Comparison of ENCODE assay signal across 9 mouse cellular contexts in genomic region chr11:118210962-118211361, GRCm38 (mm10). TPM values are rescaled to one million over a fixed set of nuclear protein-coding genes. Genes with fewer than 3 reads are reported as not detected.
DNase-seq lines count a peak whose midpoint lies in the region; ATAC-seq and TF ChIP-seq lines count a peak whose summit lies in the region.
"Had no signal": no experiment of that assay in that cellular context is flagged by ENCODE, and none has a peak within 500 bp of the region (broad histone marks: within the 10 kb centered on the region; RNA-seq: fewer than 3 reads in every experiment).

No protein-coding gene starts in this region.

- peak overlapping the region; percentile 66 for H3K27ac ChIP-seq in kidney, adult 2 months (ENCODE audit: insufficient read depth, low read depth, low read length)
- H3K27ac ChIP-seq in liver, postnatal 0 days (ENCODE audit: low read depth) = peak overlapping the region; percentile 97
- peak overlapping the region; percentile 87; the same call in 1 of the 2 replicates for H3K27ac ChIP-seq in stomach, embryonic 16.5 days (ENCODE audit: low read length)
- H3K27ac ChIP-seq in forebrain, postnatal 0 days (ENCODE audit: low read depth, low read length) = no peak overlapping the region
- H3K27ac ChIP-seq: liver, embryonic 14.5 days had no signal

- H3K4me3 ChIP-seq in kidney, adult 2 months (ENCODE audit: insufficient read depth, low read depth, low read length) = no peak overlapping the region
- H3K4me3 ChIP-seq in liver, postnatal 0 days (ENCODE audit: low read depth, low read length) = peak overlapping the region; percentile 33; the same call in 1 of the 2 replicates
- H3K4me3 ChIP-seq in stomach, embryonic 16.5 days (replicated peaks; ENCODE audit: low read length) = no peak overlapping the region
- no peak overlapping the region for H3K4me3 ChIP-seq in forebrain, postnatal 0 days (ENCODE audit: low read depth, low read length)

- H3K4me1 ChIP-seq in kidney, adult 2 months (ENCODE audit: control insufficient read depth, insufficient read depth, low read length) = peaks cover 42% of the 10 kb centered on the region
- H3K4me1 ChIP-seq in liver, postnatal 0 days (ENCODE audit: insufficient read depth) = peaks cover 66% of the 10 kb centered on the region
- peaks cover 55% of the 10 kb centered on the region for H3K4me1 ChIP-seq in stomach, embryonic 16.5 days (ENCODE audit: control insufficient read depth, insufficient read depth, low read length)
- H3K4me1 ChIP-seq in forebrain, postnatal 0 days (ENCODE audit: insufficient read depth) = peaks cover 46% of the 10 kb centered on the region

- TF ChIP-seq POLR2A in kidney, adult 2 months (IDR thresholded peaks at IDR 0.05; ENCODE audit: low read depth, low read length) = no peak

- ATAC-seq in liver, postnatal 0 days = peak; percentile 65
- ATAC-seq in stomach, embryonic 16.5 days (ENCODE audit: insufficient read depth, low FRiP score) = no peak
- ATAC-seq in forebrain, postnatal 0 days = no peak

- DNase-seq in kidney, adult 2 months = peak; percentile 65
- DNase-seq in kidney, postnatal 4 days = no peak
- peak; percentile 64 to 73 for DNase-seq in spleen, postnatal 36 days (ENCODE audit: low spot score in 2 of 2)
- no peak for DNase-seq in spleen, adult 12 weeks (ENCODE audit: low spot score)
- peak; percentile 60 for DNase-seq in liver, postnatal 0 days
- DNase-seq in forebrain, postnatal 0 days = no peak
- DNase-seq in retina, embryonic 14.5 days (ENCODE audit: low spot score) = no peak

- H3K4me2 ChIP-seq in liver, postnatal 0 days (ENCODE audit: low read depth, low read length) = peak overlapping the region; percentile 55
- no peak overlapping the region for H3K4me2 ChIP-seq in stomach, embryonic 16.5 days (ENCODE audit: low read depth, low read length)
- H3K4me2 ChIP-seq in forebrain, postnatal 0 days (ENCODE audit: low read depth) = no peak overlapping the region

- no peaks in the 10 kb centered on the region for H3K9me3 ChIP-seq in liver, postnatal 0 days (ENCODE audit: low read length)
- H3K9me3 ChIP-seq in stomach, embryonic 16.5 days (replicated peaks; ENCODE audit: control insufficient read depth, low read length) = no peaks in the 10 kb centered on the region
- H3K9me3 ChIP-seq in forebrain, postnatal 0 days (ENCODE audit: low read length) = no peaks in the 10 kb centered on the region

- peak overlapping the region; percentile 65 for H3K9ac ChIP-seq in liver, postnatal 0 days (replicated peaks)
- H3K9ac ChIP-seq in stomach, embryonic 16.5 days (ENCODE audit: low read length) = 0 out of 2 replicates have a peak overlapping the region, but pooled peaks have one; percentile 13
- no peak overlapping the region for H3K9ac ChIP-seq in forebrain, postnatal 0 days
- H3K9ac ChIP-seq: liver, embryonic 14.5 days had no signal

- TF ChIP-seq CTCF in kidney, adult 2 months (conservative IDR thresholded peaks at IDR 0.05; ENCODE audit: insufficient read depth, insufficient read length, low read depth, low read length) = no peak
- TF ChIP-seq CTCF in liver, postnatal 0 days (IDR thresholded peaks at IDR 0.05; ENCODE audit: low read depth) = no peak
- TF ChIP-seq CTCF in forebrain, postnatal 0 days (IDR thresholded peaks at IDR 0.05; ENCODE audit: low read depth) = no peak

- TF ChIP-seq EP300 in liver, postnatal 0 days (IDR thresholded peaks at IDR 0.05; ENCODE audit: low read depth) = 0 out of 2 replicates have a peak, but pooled peaks have one; percentile 10

- 58% methylated on average over 5 of the region's 5 CpGs for WGBS in kidney, adult 2 months
- WGBS in liver, postnatal 0 days (ENCODE audit: insufficient replicate concordance) = 51% methylated on average over 5 of the region's 5 CpGs
- WGBS in stomach, embryonic 16.5 days = 69% methylated on average over 5 of the region's 5 CpGs
- WGBS in forebrain, postnatal 0 days = 91% methylated on average over 5 of the region's 5 CpGs

- no peaks in the 10 kb centered on the region for H3K36me3 ChIP-seq in kidney, adult 2 months (ENCODE audit: control insufficient read depth, insufficient read depth, low read length)
- no peaks in the 10 kb centered on the region for H3K36me3 ChIP-seq in liver, postnatal 0 days (replicated peaks; ENCODE audit: insufficient read depth, low read length)
- H3K36me3 ChIP-seq in stomach, embryonic 16.5 days (ENCODE audit: control insufficient read depth, insufficient read depth, low read length) = no peaks in the 10 kb centered on the region
- H3K36me3 ChIP-seq in forebrain, postnatal 0 days (ENCODE audit: insufficient read depth) = no peaks in the 10 kb centered on the region

- no peaks in the 10 kb centered on the region for H3K27me3 ChIP-seq in kidney, adult 2 months (replicated peaks; ENCODE audit: control insufficient read depth, insufficient read depth, low read length)
- no peaks in the 10 kb centered on the region for H3K27me3 ChIP-seq in liver, postnatal 0 days (ENCODE audit: insufficient read depth, low read length)
- H3K27me3 ChIP-seq in stomach, embryonic 16.5 days (ENCODE audit: control insufficient read depth, insufficient read depth, low read length) = no peaks in the 10 kb centered on the region
- H3K27me3 ChIP-seq in forebrain, postnatal 0 days (ENCODE audit: insufficient read depth, low read length) = no peaks in the 10 kb centered on the region

RNA-seq across cellular contexts. Expression of gene Cyth1, which starts 37.4 kb away (rescaled TPM):
- 18.9 and 19.5 TPM in 2 replicates for polyA plus RNA-seq in kidney, adult 2 months (2012; rRNA removed)
- 7.0 and 7.9 TPM in 2 replicates for polyA plus RNA-seq in liver, postnatal 0 days (2015; fragmentation: Nextera tagmentation; extraction: Ambion mirVana)
- 10.6 and 12.2 TPM in 2 replicates for polyA plus RNA-seq in stomach, embryonic 16.5 days (2015; fragmentation: Nextera tagmentation; extraction: Ambion mirVana)
- total RNA-seq in forebrain, postnatal 0 days (2014; rRNA removed) = 64.1 and 74.1 TPM in 2 replicates
- 23.7 and 24.2 TPM in 2 replicates for polyA plus RNA-seq in forebrain, postnatal 0 days (2015; fragmentation: Nextera tagmentation; extraction: Ambion mirVana)

Comparison
In these comparisons a context has a peak if more than half of its experiments do, and no peak if none do; other contexts are left out.
1. DNase-seq: peak in kidney, adult 2 months (single experiment), spleen, postnatal 36 days (2 of 2) and liver, postnatal 0 days (single experiment); none in kidney, postnatal 4 days (0 of 2), spleen, adult 12 weeks (single experiment), forebrain, postnatal 0 days (single experiment) and retina, embryonic 14.5 days (single experiment).